Mouse (Mus musculus): ENCODE data around the gene Chst2. TPM values are rescaled to one million over a fixed set of nuclear protein-coding genes. Genes with fewer than 3 reads are reported as not detected.

Gene Chst2
- 1.1 and 2.2 TPM in 2 replicates for polyA plus RNA-seq (2012; rRNA removed)

GRCm38 (mm10) chr9:95406571-95407561 lies at the start of gene Chst2:
Gene Chst2, minus strand, starts transcription at chr9:95406722.
- DNase-seq (ENCODE audit: low read depth), result no peak

GRCm38 (mm10) chr9:95451931-95452330 lies 45.4 kb upstream of the Chst2 start:
- no peak for DNase-seq (ENCODE audit: low read depth)

GRCm38 (mm10) chr9:95450586-95450985 lies 44.1 kb upstream of the Chst2 start:
- no peak for DNase-seq (ENCODE audit: low read depth)

DNA sequence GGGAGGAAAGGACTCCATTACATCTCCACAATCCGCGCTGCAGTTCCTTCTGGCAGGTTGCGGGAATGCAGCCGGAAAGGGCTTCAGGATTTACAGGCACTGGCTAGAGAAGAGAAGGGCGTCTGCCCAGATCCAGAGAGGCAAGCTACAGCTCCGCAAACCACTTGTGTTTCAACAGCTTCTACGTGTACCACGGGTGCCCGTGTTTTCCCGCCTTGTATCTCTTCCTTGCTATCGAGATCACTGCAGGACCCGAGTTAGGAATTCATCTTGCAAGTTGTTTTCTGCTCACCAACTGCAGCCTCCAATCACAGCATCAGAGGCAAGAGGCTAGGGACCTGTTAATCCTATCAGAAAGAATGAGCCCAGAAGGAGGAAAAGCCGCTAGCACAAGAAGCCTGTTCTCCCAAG lies 35.8 kb upstream of the Chst2 start:
- no peak for DNase-seq (ENCODE audit: low read depth)

DNA sequence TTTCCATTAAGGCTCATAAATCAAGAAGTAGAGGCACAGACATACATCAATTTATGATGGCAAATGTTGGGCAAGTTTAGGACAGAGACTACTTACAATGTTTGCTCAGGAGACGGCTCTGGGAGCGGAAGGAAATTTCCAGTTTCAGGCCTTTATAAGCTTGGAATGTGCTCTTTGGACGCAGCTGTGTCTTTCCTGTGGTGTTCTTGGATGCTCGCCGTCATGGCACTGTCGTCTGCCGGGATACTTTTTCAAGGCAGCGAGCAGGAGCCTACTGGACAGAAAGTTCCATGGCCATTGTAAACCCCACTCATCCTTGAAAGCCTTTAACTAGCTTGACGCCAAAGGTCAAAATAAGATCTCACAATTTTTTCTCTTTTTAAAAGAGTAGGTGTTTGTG lies 31.4 kb upstream of the Chst2 start:
- no peak for DNase-seq (ENCODE audit: low read depth)

DNA sequence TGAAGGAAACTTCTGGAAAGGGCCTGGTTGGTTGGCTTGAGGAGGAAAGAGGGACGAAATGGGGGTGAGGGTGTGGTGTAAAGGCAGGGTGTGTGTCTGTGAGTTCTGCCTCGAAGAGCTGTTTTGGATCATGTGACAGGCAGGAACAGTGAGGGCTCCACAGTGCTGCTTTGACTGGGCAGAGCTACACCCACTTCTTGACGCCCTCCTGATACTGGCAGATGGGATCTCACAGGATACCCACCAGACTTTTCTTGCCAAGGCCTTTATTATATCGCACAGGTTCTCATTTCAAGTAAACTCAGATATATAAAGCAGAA lies 29.7 kb upstream of the Chst2 start:
- no peak for DNase-seq (ENCODE audit: low read depth)

DNA sequence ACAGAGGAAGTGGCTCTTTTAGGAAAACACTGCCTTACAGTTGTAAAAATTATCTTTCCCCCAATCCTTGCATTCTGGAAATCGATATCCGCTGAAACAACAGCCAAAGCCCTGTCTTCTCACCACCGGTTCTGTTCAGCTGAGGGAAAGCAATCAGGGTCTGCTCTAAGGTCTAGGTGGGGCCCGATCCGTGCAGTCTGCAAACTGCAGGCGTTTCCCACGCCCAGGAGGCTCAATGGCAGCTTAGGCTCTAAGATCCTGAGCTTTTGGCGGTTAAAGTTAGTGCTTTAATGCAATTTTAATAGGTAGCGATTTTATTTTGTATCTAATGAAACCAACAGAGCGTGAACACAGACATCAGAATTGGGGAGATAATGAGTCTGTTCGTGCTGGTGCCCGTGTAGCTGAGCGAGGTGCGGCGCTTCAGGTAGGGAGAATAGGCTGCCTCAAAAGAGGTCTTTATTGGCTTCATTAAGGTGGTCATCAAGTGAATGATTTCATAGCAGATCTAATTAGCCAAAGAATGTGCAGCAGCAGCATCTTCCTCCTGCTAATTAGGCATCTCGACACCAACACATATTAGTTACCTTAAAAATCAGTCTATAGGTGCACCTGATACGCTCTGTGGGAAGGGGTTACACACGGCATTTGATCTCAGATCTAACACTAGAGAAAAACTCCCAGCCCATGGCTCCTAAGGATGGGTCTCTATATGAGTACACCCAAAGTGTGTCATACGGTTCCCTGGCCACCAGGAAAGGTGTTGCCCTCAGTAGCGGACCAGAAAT lies 29.2 kb upstream of the Chst2 start:
- no peak for DNase-seq (ENCODE audit: low read depth)

- no peak for DNase-seq (ENCODE audit: low read depth)
Measured at GRCm38 (mm10) chr9:95428277-95428676, 21.8 kb upstream of the Chst2 start.

DNA sequence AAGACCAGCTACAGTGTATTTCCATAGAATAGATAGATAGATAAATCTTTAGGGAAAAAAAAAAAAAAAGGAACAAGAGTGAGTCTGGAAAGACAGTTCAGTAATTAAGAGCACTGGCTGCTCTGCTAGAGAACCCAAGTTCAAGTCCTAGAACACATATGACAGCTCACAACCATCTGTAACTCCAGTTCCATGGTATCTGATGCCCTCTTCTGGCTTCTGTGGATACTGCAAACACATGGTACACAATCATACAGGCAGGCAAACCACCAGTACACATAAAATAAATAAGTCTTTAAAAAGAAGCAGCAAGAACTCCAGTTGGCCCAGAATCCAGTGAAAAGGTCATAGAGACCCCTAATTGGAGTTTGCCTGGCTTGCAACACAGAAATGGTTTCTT lies 7.4 kb upstream of the Chst2 start:
- DNase-seq (ENCODE audit: low read depth), result no peak

- DNase-seq (ENCODE audit: low read depth), result no peak
Measured at GRCm38 (mm10) chr9:95412047-95412446, 5.5 kb upstream of the Chst2 start.

GRCm38 (mm10) chr9:95407586-95408220 lies 1.2 kb upstream of the Chst2 start:
- no peak for DNase-seq (ENCODE audit: low read depth)

DNA sequence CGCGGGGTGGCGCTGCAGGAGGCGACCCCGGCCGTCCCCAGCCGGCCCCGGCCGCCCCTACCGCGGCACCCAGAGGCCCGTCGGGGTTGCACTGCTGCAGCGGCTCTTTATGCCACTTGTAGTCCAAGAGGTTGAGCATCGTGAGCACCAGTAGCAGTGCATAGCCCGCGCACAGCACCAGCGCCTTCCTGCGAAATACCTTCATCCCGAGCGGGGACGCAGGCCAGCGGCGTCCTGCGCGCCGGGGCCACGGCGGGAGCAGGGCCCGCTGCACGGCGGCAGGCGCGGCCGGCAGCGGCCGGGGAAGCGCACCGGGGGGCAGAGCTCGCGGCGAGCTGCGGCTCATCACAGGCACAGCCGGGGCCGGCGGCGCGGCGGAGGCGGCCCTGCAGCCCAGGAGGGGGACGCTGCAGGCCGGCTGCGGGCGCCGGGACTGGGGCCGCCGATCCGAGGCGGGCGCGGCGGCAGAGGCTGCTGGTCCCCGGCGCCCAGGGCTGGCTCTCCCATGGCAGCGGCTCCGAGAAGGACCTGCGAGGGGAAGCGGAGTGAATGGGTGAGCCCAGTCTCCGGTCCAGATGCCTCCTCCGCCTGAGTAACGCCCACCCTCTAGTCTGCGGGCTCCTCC lies 464 bp downstream of the Chst2 start:
- DNase-seq (ENCODE audit: low read depth), result no peak

GRCm38 (mm10) chr9:95405511-95405945 lies 994 bp downstream of the Chst2 start:
- no peak for DNase-seq (ENCODE audit: low read depth)

GRCm38 (mm10) chr9:95404811-95405465 lies 1.6 kb downstream of the Chst2 start:
- DNase-seq (ENCODE audit: low read depth), result no peak

DNA sequence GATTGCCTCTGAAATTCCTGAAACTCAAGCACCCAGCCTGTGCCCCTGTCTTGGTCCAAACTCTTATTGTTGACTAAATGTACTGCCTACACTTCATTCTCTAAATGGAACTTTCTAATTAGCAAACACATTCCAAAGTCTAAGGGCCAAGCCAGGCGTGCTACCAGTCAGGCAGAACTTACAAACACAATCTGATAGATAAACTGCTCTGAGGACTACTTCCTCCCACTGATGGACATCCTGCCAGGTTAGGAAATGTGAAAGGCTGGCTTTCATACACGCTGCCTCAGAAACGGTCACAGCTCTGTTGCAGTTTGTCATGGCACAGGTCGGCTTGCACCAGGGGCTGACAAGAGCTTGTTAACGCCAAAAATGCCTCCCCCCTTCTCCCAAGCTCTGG lies 4.8 kb downstream of the Chst2 start:
- no peak for DNase-seq (ENCODE audit: low read depth)

GRCm38 (mm10) chr9:95392011-95392410 lies 14.5 kb downstream of the Chst2 start:
- no peak for DNase-seq (ENCODE audit: low read depth)

GRCm38 (mm10) chr9:95389956-95390355 lies 16.6 kb downstream of the Chst2 start:
- DNase-seq (ENCODE audit: low read depth), result no peak

DNA sequence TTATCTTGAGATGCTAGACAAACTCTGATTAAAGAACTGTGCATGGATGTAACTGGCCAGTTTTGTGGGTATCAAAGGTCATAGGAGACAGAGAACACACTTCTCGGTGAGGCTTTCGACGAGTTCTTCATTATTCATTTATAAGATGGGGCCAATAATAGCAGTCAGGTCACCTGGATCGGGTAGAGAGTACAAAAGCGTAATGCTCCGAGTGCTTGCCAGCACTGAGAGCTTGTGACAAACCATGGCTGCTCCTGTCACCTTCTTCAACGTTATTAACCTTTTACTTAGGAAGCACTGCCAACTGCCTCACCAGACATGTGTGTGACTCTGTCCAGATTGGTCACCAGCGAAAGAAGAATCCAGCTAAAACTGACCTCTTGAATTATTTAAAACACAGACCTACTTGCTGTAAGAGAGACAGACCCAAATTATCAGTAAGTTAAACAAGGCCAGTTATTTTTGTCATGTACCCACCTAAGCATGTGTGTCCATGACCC lies 18.6 kb downstream of the Chst2 start:
- DNase-seq (ENCODE audit: low read depth), result no peak

DNA sequence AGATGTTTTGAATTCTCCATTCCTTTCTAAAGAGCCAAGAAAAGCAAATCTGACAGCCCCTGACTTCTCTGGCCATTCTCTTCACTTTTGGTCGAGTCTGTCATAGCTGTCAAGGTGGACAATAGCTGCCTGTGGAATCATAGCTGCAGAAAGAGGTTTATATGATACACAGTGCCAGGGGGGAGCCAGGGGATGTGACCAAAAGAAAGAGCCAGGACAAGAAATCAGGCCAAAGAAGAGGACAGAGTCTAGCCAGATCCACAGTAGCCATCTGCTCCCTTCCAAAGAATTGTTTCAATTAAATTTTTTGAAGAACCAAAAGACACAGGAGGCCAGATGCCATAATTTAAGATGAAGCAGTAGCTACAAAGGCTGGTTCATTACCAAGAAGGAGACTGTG lies 30.6 kb downstream of the Chst2 start:
- DNase-seq (ENCODE audit: low read depth), result no peak

DNA sequence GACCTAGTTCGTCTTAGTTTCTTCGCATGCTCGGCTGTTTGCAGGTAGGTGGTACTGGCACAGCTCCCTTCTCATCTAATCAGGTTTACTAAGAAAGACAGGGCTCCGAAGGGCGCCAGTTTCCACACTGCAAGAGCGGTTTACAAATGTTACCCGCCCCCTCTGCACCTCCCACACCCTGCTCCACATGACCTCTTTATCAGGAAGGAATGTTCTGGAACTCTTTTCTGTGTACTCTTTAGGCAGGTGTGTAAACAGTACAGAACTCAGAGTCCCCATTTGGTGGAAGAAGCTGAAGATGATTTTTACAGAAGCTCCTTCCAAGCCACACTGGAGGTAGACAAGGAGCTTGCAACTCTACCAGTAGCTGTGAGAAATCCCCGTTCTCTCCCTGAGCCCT lies 31.2 kb downstream of the Chst2 start:
- DNase-seq (ENCODE audit: low read depth), result no peak

- DNase-seq (ENCODE audit: low read depth), result no peak
Measured at GRCm38 (mm10) chr9:95373741-95374140, 32.8 kb downstream of the Chst2 start.

Data from gonadal fat pad, adult 2 months (tissue).